Mouse (Mus musculus) adrenal gland (tissue): ENCODE results near the gene Rgs7.

Experiments used
- intact Hi-C: fragments of 180-260 bp; cut with DNase I; formaldehyde crosslinking; loops from one replicate; pipeline ENCODE4 v1.15.1; 2025

Rgs7 gene

GRCm38 (mm10) chr1:175032015-175032414 is 460.3 kb downstream of the Rgs7 start:
- intact Hi-C loops, result no loop called here

GRCm38 (mm10) chr1:175028716-175029204 is 463.5 kb downstream of the Rgs7 start:
- intact Hi-C loops, result no loop called here

- intact Hi-C loops, result no loop called here
Measured at GRCm38 (mm10) chr1:175028267-175028666, 464.0 kb downstream of the Rgs7 start.

- intact Hi-C loops, result no loop called here
Measured at GRCm38 (mm10) chr1:175025781-175026309, 466.5 kb downstream of the Rgs7 start.

- intact Hi-C loops, result no loop called here
Measured at GRCm38 (mm10) chr1:175024136-175024535, 468.2 kb downstream of the Rgs7 start.
